Mouse (Mus musculus) c-Kit-positive CD71-negative TER-119-negative erythroid progenitor cells, embryonic 14.5 days (primary cell): Measurements from ENCODE around the gene Lhx9.

Source experiments
- DNase-seq: peaks from one replicate; pipeline ENCODE4 v3.0.0-alpha.2; 2013; ENCODE audit warnings: low read depth

Gene Lhx9

GRCm38 (mm10) chr1:138839809-138840430 lies 8.5 kb downstream of the Lhx9 start:
- no peak for DNase-seq

- no peak for DNase-seq
Observed at GRCm38 (mm10) chr1:138839291-138839690, 9.1 kb downstream of the Lhx9 start.

GRCm38 (mm10) chr1:138837786-138838743 lies 10.3 kb downstream of the Lhx9 start:
- DNase-seq, result no peak

GRCm38 (mm10) chr1:138835355-138835900 lies 12.9 kb downstream of the Lhx9 start:
- no peak for DNase-seq

- DNase-seq, result peak; percentile 50
Observed at GRCm38 (mm10) chr1:138831309-138831708, 17.1 kb downstream of the Lhx9 start.

- no peak for DNase-seq
Observed at GRCm38 (mm10) chr1:138826841-138827240, 21.5 kb downstream of the Lhx9 start.

GRCm38 (mm10) chr1:138822985-138823322 lies 25.4 kb downstream of the Lhx9 start:
- no peak for DNase-seq

GRCm38 (mm10) chr1:138822255-138822984 lies 26.0 kb downstream of the Lhx9 start:
- no peak for DNase-seq

- no peak for DNase-seq
Observed at GRCm38 (mm10) chr1:138801732-138802131, 46.6 kb downstream of the Lhx9 start.

- DNase-seq, result no peak
Observed at GRCm38 (mm10) chr1:138801296-138801695, 47.1 kb downstream of the Lhx9 start.

- no peak for DNase-seq
Observed at GRCm38 (mm10) chr1:138799692-138800314, 48.6 kb downstream of the Lhx9 start.

GRCm38 (mm10) chr1:138798110-138798509 lies 50.3 kb downstream of the Lhx9 start:
- no peak for DNase-seq

- DNase-seq, result peak; percentile 4
Observed at GRCm38 (mm10) chr1:138785856-138786255, 62.5 kb downstream of the Lhx9 start.

GRCm38 (mm10) chr1:138784019-138784418 lies 64.4 kb downstream of the Lhx9 start:
- no peak for DNase-seq
